In the genomic region with DNA sequence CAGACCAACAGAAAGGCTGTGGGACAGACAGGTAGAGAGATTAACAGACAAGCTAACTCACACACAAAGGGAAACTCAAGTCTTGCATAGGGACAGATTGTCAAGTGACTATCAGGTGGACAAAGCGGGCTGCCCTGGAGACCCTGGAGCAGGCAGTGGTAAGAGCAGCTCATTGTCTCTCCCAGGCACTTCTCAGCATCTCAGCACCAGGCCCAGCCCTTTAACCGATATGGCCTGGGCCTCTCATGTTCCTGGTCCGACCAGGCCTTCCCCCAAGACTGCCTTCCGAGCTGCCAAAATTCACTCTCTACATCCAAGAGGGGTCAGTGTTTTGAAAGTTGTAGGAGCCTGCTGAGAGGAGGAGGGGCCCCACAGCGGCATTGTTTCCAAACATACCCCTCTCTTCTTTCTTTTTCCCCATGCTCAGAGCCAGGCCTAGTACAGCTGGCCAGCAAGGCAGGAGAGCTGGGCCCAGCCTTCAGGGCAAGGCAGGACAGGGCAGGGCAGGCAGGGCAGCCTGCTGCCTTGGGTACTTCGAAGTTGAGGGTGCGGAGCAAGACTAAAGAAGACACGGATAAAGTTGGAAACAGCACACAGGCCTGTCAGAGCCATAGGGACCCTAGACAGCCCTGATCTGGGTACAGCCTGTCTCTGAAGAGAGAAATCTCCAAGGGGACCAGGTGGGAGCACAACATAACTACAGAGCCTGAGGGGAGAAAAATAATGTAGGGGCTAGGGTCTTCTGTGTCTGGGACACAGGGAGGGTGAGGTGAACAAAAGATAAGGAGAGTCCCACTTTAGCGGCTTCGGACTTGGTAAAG, we compare ENCODE assay signal across 9 mouse cellular contexts. TPM values are rescaled to one million over a fixed set of nuclear protein-coding genes. Genes with fewer than 3 reads are reported as not detected.
DNase-seq lines count a peak whose midpoint lies in the region; ATAC-seq and TF ChIP-seq lines count a peak whose summit lies in the region.
"Had no signal": no experiment of that assay in that cellular context is flagged by ENCODE, and none has a peak within 500 bp of the region (broad histone marks: within the 10 kb centered on the region; RNA-seq: fewer than 3 reads in every experiment).

No protein-coding gene starts in this region.

- no peak overlapping the region; the same call in 1 of the 2 replicates for H3K27ac ChIP-seq in lung, embryonic 15.5 days
- H3K27ac ChIP-seq in heart, embryonic 13.5 days (replicated peaks) = no peak overlapping the region
- H3K27ac ChIP-seq in lung, postnatal 0 days (ENCODE audit: low read length) = no peak overlapping the region

- H3K4me1 ChIP-seq in lung, embryonic 15.5 days = peaks cover 24% of the 10 kb centered on the region
- H3K4me1 ChIP-seq in heart, embryonic 13.5 days = peaks cover 25% of the 10 kb centered on the region
- peaks cover 2% of the 10 kb centered on the region; the same call in 1 of the 2 replicates for H3K4me1 ChIP-seq in lung, postnatal 0 days (ENCODE audit: insufficient read depth, low read depth, low read length)

- WGBS in lung, embryonic 15.5 days = 44% methylated on average over 10 of the region's 10 CpGs
- 41% methylated on average over 10 of the region's 10 CpGs for WGBS in heart, embryonic 13.5 days
- WGBS in lung, postnatal 0 days = 49% methylated on average over 10 of the region's 10 CpGs

- TF ChIP-seq CTCF in lung, postnatal 0 days (IDR thresholded peaks at IDR 0.05) = no peak

- intact Hi-C loops in left cerebral cortex, postnatal 10 days (cut with DNase I) = loop anchor here (5.0 kb wide), 2 partner anchors 54 to 154 kb away; no protein-coding TSS in a partner anchor

- no peak for DNase-seq in lung, postnatal 25 days (ENCODE audit: low spot score)
- DNase-seq in lung, postnatal 0 days (ENCODE audit: low spot score) = peak; percentile 49
- DNase-seq in frontal cortex, postnatal 14 days (ENCODE audit: low spot score in 2 of 2) = no peak
- no peak for DNase-seq in left cerebral cortex, postnatal 10 days (ENCODE audit: extremely low spot score in 1 of 2, low spot score in 2 of 2)
- DNase-seq in left cerebral cortex, adult 11 months (ENCODE audit: low spot score) = no peak
- no peak for DNase-seq in right cerebral cortex, postnatal 36 days (ENCODE audit: low spot score in 2 of 2)

- no peaks in the 10 kb centered on the region for H3K9me3 ChIP-seq in lung, embryonic 15.5 days
- H3K9me3 ChIP-seq in heart, embryonic 13.5 days = no peaks in the 10 kb centered on the region
- no peaks in the 10 kb centered on the region for H3K9me3 ChIP-seq in lung, postnatal 0 days (ENCODE audit: low read length)

- no peaks in the 10 kb centered on the region for H3K36me3 ChIP-seq in lung, embryonic 15.5 days
- no peaks in the 10 kb centered on the region for H3K36me3 ChIP-seq in heart, embryonic 13.5 days
- no peaks in the 10 kb centered on the region for H3K36me3 ChIP-seq in lung, postnatal 0 days (ENCODE audit: insufficient read depth, low read length)

- peak overlapping the region; percentile 99 for H3K4me2 ChIP-seq in lung, embryonic 15.5 days
- H3K4me2 ChIP-seq in heart, embryonic 13.5 days = peak overlapping the region; percentile 100; the same call in 1 of the 2 replicates
- H3K4me2 ChIP-seq in lung, postnatal 0 days (replicated peaks; ENCODE audit: low read depth, low read length) = peak overlapping the region; percentile 100

- no peak overlapping the region for H3K9ac ChIP-seq in lung, embryonic 15.5 days
- H3K9ac ChIP-seq in heart, embryonic 13.5 days = no peak overlapping the region
- H3K9ac ChIP-seq in lung, postnatal 0 days (replicated peaks; ENCODE audit: low read depth) = 0 out of 2 replicates have a peak overlapping the region, but pooled peaks have one; percentile 4

- TF ChIP-seq EP300 in lung, postnatal 0 days (IDR thresholded peaks at IDR 0.05) = no peak

- H3K27me3 ChIP-seq in lung, embryonic 15.5 days = peaks cover 60% of the 10 kb centered on the region
- peaks cover 97% of the 10 kb centered on the region for H3K27me3 ChIP-seq in heart, embryonic 13.5 days (replicated peaks)
- peaks cover 26% of the 10 kb centered on the region; the same call in 1 of the 2 replicates for H3K27me3 ChIP-seq in lung, postnatal 0 days (replicated peaks; ENCODE audit: insufficient read depth, low read length)

- peak overlapping the region; percentile 64 for H3K4me3 ChIP-seq in lung, embryonic 15.5 days
- H3K4me3 ChIP-seq in heart, embryonic 13.5 days = no peak overlapping the region
- H3K4me3 ChIP-seq in lung, postnatal 0 days (ENCODE audit: low read depth, low read length) = peak overlapping the region; percentile 69

- no peak for ATAC-seq in lung, embryonic 15.5 days (ENCODE audit: borderline replicate concordance, extremely low read depth, low FRiP score, low TSS enrichment)
- no peak for ATAC-seq in heart, embryonic 13.5 days (ENCODE audit: extremely low read depth, insufficient number of reproducible peaks, low FRiP score, low TSS enrichment)
- 0 out of 2 replicates have a peak, but pooled peaks have one; percentile 3 for ATAC-seq in lung, postnatal 0 days

RNA-seq across cellular contexts. Expression of a gene that starts 2.5 kb away (rescaled TPM):
- 4.4 and 4.9 TPM in 2 replicates for polyA plus RNA-seq in lung, embryonic 15.5 days (2015; fragmentation: Nextera tagmentation; extraction: Ambion mirVana)
- polyA plus RNA-seq in heart, embryonic 13.5 days (2015; fragmentation: Nextera tagmentation; extraction: Ambion mirVana) = 0.45 and 0.83 TPM in 2 replicates
- polyA plus RNA-seq in lung, postnatal 0 days (2015; fragmentation: Nextera tagmentation; extraction: Ambion mirVana) = 3.1 and 3.9 TPM in 2 replicates
- 10 to 100 TPM; 11.4 to 12.6 TPM for total RNA-seq in left cerebral cortex, postnatal 10 days (2021)
- total RNA-seq: neutrophil, adult 5-6 weeks had no signal
